Mouse (Mus musculus): ENCODE data around the gene Nmnat1.

DNA sequence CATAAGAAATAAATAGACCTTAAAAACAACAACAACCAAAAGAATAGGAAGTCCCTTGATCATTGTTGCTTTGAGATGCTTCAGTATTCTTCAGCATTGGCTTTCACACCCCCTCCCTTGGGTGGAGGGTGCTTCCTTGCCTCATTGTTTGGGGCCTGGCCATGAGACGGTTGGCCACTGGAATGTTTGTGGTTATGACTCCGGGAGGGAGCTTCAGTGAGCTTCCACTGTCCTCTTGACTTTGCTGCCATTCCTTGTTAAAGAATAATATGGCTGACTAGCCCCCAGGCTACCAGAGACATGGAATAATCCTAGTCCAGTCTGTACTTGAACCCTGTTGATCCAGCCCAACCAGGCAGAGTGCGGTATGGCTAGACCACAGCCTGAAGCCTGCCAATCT, 21.9 kb upstream of the Nmnat1 start:
- TF ChIP-seq POLR2A (IDR thresholded peaks at IDR 0.05; ENCODE audit: control insufficient read depth, extremely low read depth, insufficient read depth, low read length, poor library complexity) (no peak), CTCF (IDR thresholded peaks at IDR 0.05; ENCODE audit: borderline replicate concordance, control insufficient read depth, extremely low read depth, insufficient read depth, low read length, poor library complexity) (no peak)
